Mouse (Mus musculus) cerebellum, adult 2 months (tissue): ENCODE data around the gene Serpina1e.

Experiments used
- CTCF ChIP-seq: fragments of 200-500 bp; IDR thresholded peaks from 2 replicates; pipeline ENCODE4 v1.5.1; 2011; ENCODE audit warnings: low read depth, mild to moderate bottlenecking, control low read depth, low read length, moderate library complexity, borderline replicate concordance; ENCODE audit not compliant: insufficient read depth
- POLR2A ChIP-seq: fragments of 200-500 bp; IDR thresholded peaks from 2 replicates; pipeline ENCODE4 v1.6.1; 2011; ENCODE audit warnings: low read length, control low read depth, borderline replicate concordance; ENCODE audit not compliant: insufficient read depth

- TF ChIP-seq CTCF (no peak), POLR2A (no peak)
These were observed 44.5 kb upstream of the Serpina1e start for GRCm38 (mm10) chr12:104003238-104003612.
